27 mouse cellular contexts compared by ENCODE assay signal in the genomic region with DNA sequence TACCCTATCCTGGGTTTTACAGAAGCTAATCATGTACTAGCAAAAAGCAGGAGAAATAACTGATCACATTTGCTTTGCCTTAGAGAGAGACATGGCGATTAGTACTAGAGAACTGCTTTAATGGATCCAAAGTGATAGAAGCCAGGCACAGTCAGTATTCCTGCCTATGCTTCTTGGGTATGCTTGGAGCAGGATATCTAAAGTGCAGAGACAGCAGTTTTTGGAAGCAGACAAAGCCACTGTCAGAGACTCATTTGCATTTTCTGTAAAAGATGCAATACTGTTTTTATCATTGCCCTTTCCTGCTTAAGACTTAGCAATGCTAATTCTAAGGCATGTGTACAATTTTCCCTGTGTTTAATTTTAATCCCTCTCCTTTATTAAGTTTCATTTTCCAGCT.
DNase-seq lines count a peak whose midpoint lies in the region; ATAC-seq and TF ChIP-seq lines count a peak whose summit lies in the region.
"Had no signal": no experiment of that assay in that cellular context is flagged by ENCODE, and none has a peak within 500 bp of the region (broad histone marks: within the 10 kb centered on the region; RNA-seq: fewer than 3 reads in every experiment).

No protein-coding gene starts in this region.

- no peaks in the 10 kb centered on the region for H3K27me3 ChIP-seq in forebrain, embryonic 14.5 days (replicated peaks; ENCODE audit: control insufficient read depth, insufficient read depth, low read length)
- H3K27me3 ChIP-seq in forebrain, embryonic 11.5 days (ENCODE audit: control insufficient read depth, insufficient read depth, low read length), result no peaks in the 10 kb centered on the region
- H3K27me3 ChIP-seq: CH12.LX; embryonic facial prominence, embryonic 13.5 days; hindbrain, embryonic 12.5 days; hindbrain, embryonic 15.5 days had no signal

- peak; percentile 63; the same call in 1 of the 2 replicates for ATAC-seq in forebrain, embryonic 14.5 days
- ATAC-seq in forebrain, embryonic 11.5 days (replicated peaks; ENCODE audit: low FRiP score), result no peak
- ATAC-seq: activated CD4-positive, CD25-positive, alpha-beta regulatory T cell, adult 4 months; intestine, postnatal 0 days had no signal

- no peak for TF ChIP-seq CTCF in brain, embryonic 14.5 days (IDR thresholded peaks at IDR 0.05; ENCODE audit: borderline replicate concordance, extremely low read depth, insufficient read depth, insufficient read length)

- H3K36me3 ChIP-seq in forebrain, embryonic 14.5 days (ENCODE audit: control insufficient read depth, insufficient read depth, low read length), result no peaks in the 10 kb centered on the region
- H3K36me3 ChIP-seq in forebrain, embryonic 11.5 days (ENCODE audit: control insufficient read depth, insufficient read depth, low read length), result no peaks in the 10 kb centered on the region
- no peaks in the 10 kb centered on the region for H3K36me3 ChIP-seq in ES-E14 (ENCODE audit: control insufficient read depth, insufficient read depth, low read length, poor library complexity, severe bottlenecking)
- H3K36me3 ChIP-seq: embryonic facial prominence, embryonic 10.5 days; embryonic facial prominence, embryonic 13.5 days; hindbrain, embryonic 12.5 days; hindbrain, embryonic 15.5 days had no signal

- H3K9me3 ChIP-seq in forebrain, embryonic 14.5 days (replicated peaks; ENCODE audit: control insufficient read depth, low read length), result no peaks in the 10 kb centered on the region
- no peaks in the 10 kb centered on the region for H3K9me3 ChIP-seq in forebrain, embryonic 11.5 days (ENCODE audit: control insufficient read depth, low read length)
- no peaks in the 10 kb centered on the region for H3K9me3 ChIP-seq in ES-E14 (ENCODE audit: control insufficient read depth, insufficient read depth, low read depth, low read length)
- H3K9me3 ChIP-seq: embryonic facial prominence, embryonic 10.5 days; embryonic facial prominence, embryonic 13.5 days; hindbrain, embryonic 12.5 days; hindbrain, embryonic 15.5 days had no signal

- no peak overlapping the region for H3K27ac ChIP-seq in forebrain, embryonic 14.5 days (ENCODE audit: low read depth, low read length)
- no peak overlapping the region for H3K27ac ChIP-seq in forebrain, embryonic 11.5 days (ENCODE audit: low read depth, low read length)
- H3K27ac ChIP-seq in ES-E14 (ENCODE audit: insufficient read depth, low read depth, low read length, poor library complexity, severe bottlenecking), result no peak overlapping the region
- H3K27ac ChIP-seq: embryonic facial prominence, embryonic 10.5 days; embryonic facial prominence, embryonic 13.5 days; heart, adult 2 months; hindbrain, embryonic 12.5 days; hindbrain, embryonic 15.5 days had no signal

- no peak overlapping the region for H3K4me3 ChIP-seq in forebrain, embryonic 14.5 days (ENCODE audit: low read depth, low read length)
- no peak overlapping the region for H3K4me3 ChIP-seq in forebrain, embryonic 11.5 days (ENCODE audit: low read depth, low read length)
- H3K4me3 ChIP-seq in ES-E14 (ENCODE audit: insufficient read depth in 1 of 2, low read depth in 1 of 2, low read length in 2 of 2, poor library complexity in 1 of 2, severe bottlenecking in 1 of 2), result no peak overlapping the region
- H3K4me3 ChIP-seq: embryonic facial prominence, embryonic 10.5 days; embryonic facial prominence, embryonic 13.5 days; erythroblast, embryonic 14.5 days; heart, adult 2 months; hindbrain, embryonic 12.5 days; hindbrain, embryonic 15.5 days had no signal

- in situ Hi-C loops in ES-E14 (cut with MboI; ENCODE audit: low sequenced_read_pairs in 2 of 2, unreplicated experiment in 2 of 2), result no loop called here

- DNase-seq in forebrain, embryonic 14.5 days (ENCODE audit: low spot score), result no peak
- DNase-seq in forebrain, embryonic 11.5 days (ENCODE audit: low spot score), result no peak
- no peak for DNase-seq in ES-E14 (ENCODE audit: low read depth, low spot score)
- DNase-seq in brain, embryonic 14.5 days (ENCODE audit: low read depth), result peak; percentile 45
- no peak for DNase-seq in urinary bladder, adult 18-20 months (ENCODE audit: low spot score in 2 of 2)
- no peak for DNase-seq in adrenal gland, postnatal 4 days (ENCODE audit: low spot score in 2 of 2)
- DNase-seq: adrenal gland, adult 8-10 months; adrenal gland, postnatal 25 days; B cell, adult 2 months; cerebellum, adult 11-12 months; cerebellum, adult 8-10 months; cerebellum, postnatal 10 days; cerebellum, postnatal 36 days; embryo, embryonic 11 days; gastrocnemius, postnatal 10 days; gastrocnemius, postnatal 36 days; heart, adult 2 months; kidney, adult 2 months had no signal

- TF ChIP-seq POLR2A in brain, embryonic 14.5 days (IDR thresholded peaks at IDR 0.05; ENCODE audit: borderline replicate concordance, extremely low read depth, insufficient read depth, insufficient read length, poor library complexity, severe bottlenecking), result no peak

- 73% methylated on average over 1 of the region's 1 CpGs for WGBS in forebrain, embryonic 14.5 days
- 93% methylated on average over 1 of the region's 1 CpGs for WGBS in forebrain, embryonic 11.5 days

- H3K4me2 ChIP-seq in forebrain, embryonic 14.5 days (ENCODE audit: low read length), result no peak overlapping the region
- no peak overlapping the region for H3K4me2 ChIP-seq in forebrain, embryonic 11.5 days (ENCODE audit: low read depth, low read length, severe bottlenecking)
- H3K4me2 ChIP-seq: embryonic facial prominence, embryonic 13.5 days; heart, embryonic 11.5 days; hindbrain, embryonic 12.5 days; hindbrain, embryonic 15.5 days had no signal

- no peak overlapping the region for H3K9ac ChIP-seq in forebrain, embryonic 14.5 days (ENCODE audit: low read length)
- H3K9ac ChIP-seq in forebrain, embryonic 11.5 days (ENCODE audit: low read length), result no peak overlapping the region
- H3K9ac ChIP-seq in ES-E14 (ENCODE audit: insufficient read depth, low read depth, low read length, poor library complexity, severe bottlenecking), result no peak overlapping the region
- H3K9ac ChIP-seq: embryonic facial prominence, embryonic 13.5 days; hindbrain, embryonic 12.5 days; hindbrain, embryonic 15.5 days had no signal

- no peaks in the 10 kb centered on the region for H3K4me1 ChIP-seq in forebrain, embryonic 14.5 days (ENCODE audit: control insufficient read depth, insufficient read depth, low read length)
- H3K4me1 ChIP-seq in forebrain, embryonic 11.5 days (replicated peaks; ENCODE audit: control insufficient read depth, insufficient read depth, low read length), result no peaks in the 10 kb centered on the region
- H3K4me1 ChIP-seq in ES-E14 (ENCODE audit: control insufficient read depth in 2 of 2, insufficient read depth in 2 of 2, low read length in 2 of 2, poor library complexity in 1 of 2), result no peaks in the 10 kb centered on the region
- H3K4me1 ChIP-seq: embryonic facial prominence, embryonic 10.5 days; embryonic facial prominence, embryonic 13.5 days; hindbrain, embryonic 12.5 days; hindbrain, embryonic 15.5 days had no signal

TF ChIP-seq in ES-E14, 5 proteins besides CTCF, POLR2A, EP300 and RAD21:
- TF ChIP-seq MAFK (IDR thresholded peaks at IDR 0.05; ENCODE audit: insufficient read depth, low read depth, low read length), result peak; percentile 58; the same call in 1 of the 2 replicates
- no peak for TF ChIP-seq ZNF384 (IDR thresholded peaks at IDR 0.05; ENCODE audit: low read depth, low read length)
